Mouse (Mus musculus) liver, adult 2 months (tissue): ENCODE results near the gene Pla2g4b. TPM values are rescaled to one million over a fixed set of nuclear protein-coding genes. Genes with fewer than 3 reads are reported as not detected.
A peak's percentile ranks its signal among the peaks of the same experiment; 100 is the strongest.

Source experiments
- DNase-seq: peaks from one replicate; pipeline ENCODE4 v3.0.0-alpha.2; 2011; ENCODE audit warnings: low read depth, low spot score; ENCODE audit errors: extremely low read depth
- H3K27ac ChIP-seq: fragments of 200-500 bp; replicated peaks from 2 replicates; pipeline ENCODE4 v1.5.1; 2012; ENCODE audit warnings: low read depth, mild to moderate bottlenecking, control low read depth, inconsistent platforms, low read length; ENCODE audit not compliant: insufficient read depth
- H3K27me3 ChIP-seq: fragments of 200-500 bp; 2 replicates; pipeline ENCODE4 v1.6.1; 2012; ENCODE audit warnings: mild to moderate bottlenecking, moderate library complexity, low read length, inconsistent platforms; ENCODE audit not compliant: control insufficient read depth, insufficient read depth
- H3K36me3 ChIP-seq: fragments of 200-500 bp; 2 replicates; pipeline ENCODE4 v1.6.1; 2012; ENCODE audit warnings: low read length, inconsistent platforms; ENCODE audit not compliant: control insufficient read depth, insufficient read depth
- H3K4me1 ChIP-seq: fragments of 200-500 bp; 2 replicates; pipeline ENCODE4 v1.6.1; 2011; ENCODE audit warnings: low read length; ENCODE audit not compliant: control insufficient read depth, insufficient read depth
- H3K4me3 ChIP-seq: fragments of 200-500 bp; 2 replicates; pipeline ENCODE4 v1.5.1; 2011; ENCODE audit warnings: low read depth, mild to moderate bottlenecking, control low read depth, low read length, moderate library complexity; ENCODE audit not compliant: insufficient read depth
- H3K79me2 ChIP-seq: fragments of 200-500 bp; 2 replicates; pipeline ENCODE4 v1.6.1; 2012; ENCODE audit warnings: inconsistent platforms, mild to moderate bottlenecking, low read length, moderate library complexity; ENCODE audit not compliant: control insufficient read depth, insufficient read depth
- H3K9ac ChIP-seq: fragments of 200-500 bp; 2 replicates; pipeline ENCODE4 v1.6.1; 2012; ENCODE audit warnings: low read depth, mild to moderate bottlenecking, control low read depth, inconsistent platforms, low read length
- CTCF ChIP-seq: fragments of 200-500 bp; IDR thresholded peaks from 2 replicates; pipeline ENCODE4 v1.5.1; 2011; ENCODE audit warnings: low read depth, low read length, control low read depth
- POLR2A ChIP-seq: fragments of 200-500 bp; IDR thresholded peaks from 2 replicates; pipeline ENCODE4 v1.6.1; 2011; ENCODE audit warnings: low read length, control low read depth; ENCODE audit not compliant: insufficient read depth; ENCODE audit errors: extremely low read depth
- WGBS: fragments of 180-500 bp; shearing (Covaris S2); methylation state at CpG from one replicate; pipeline ENCODE4 v1.1.7; 2018; 5-methylcytosine and 5-hydroxymethylcytosine counted together
- polyA plus RNA-seq: library from polyadenylated mRNA; depleted of rRNA; stranded (reverse); fragments of >200 nt; gene quantifications from 2 replicates; pipeline ENCODE4 v1.2.3, GENCODE M21; 2012
- total RNA-seq: library from RNA; depleted of rRNA; stranded (reverse); fragments of >200 nt; gene quantifications from 2 replicates; pipeline ENCODE4 v1.2.3, GENCODE M21; 2014

Gene Pla2g4b
- total and polyA plus RNA-seq, 2 experiments, result 0.37 to 2.0 TPM

- no peak overlapping the region for H3K9ac ChIP-seq
- WGBS, result 79% methylated on average over 8 of the region's 8 CpGs
- H3K36me3 ChIP-seq, result no peaks in the 10 kb centered on the region
- no peak overlapping the region for H3K27ac ChIP-seq
- H3K4me3 ChIP-seq, result no peak overlapping the region
- no peaks in the 10 kb centered on the region for H3K27me3 ChIP-seq
- H3K79me2 ChIP-seq, result no peaks in the 10 kb centered on the region
- no peaks in the 10 kb centered on the region for H3K4me1 ChIP-seq
- TF ChIP-seq POLR2A (no peak), CTCF (no peak)
- no peak for DNase-seq
Measured at GRCm38 (mm10) chr2:120069466-120069990, 36.3 kb downstream of the Pla2g4b start.

DNA sequence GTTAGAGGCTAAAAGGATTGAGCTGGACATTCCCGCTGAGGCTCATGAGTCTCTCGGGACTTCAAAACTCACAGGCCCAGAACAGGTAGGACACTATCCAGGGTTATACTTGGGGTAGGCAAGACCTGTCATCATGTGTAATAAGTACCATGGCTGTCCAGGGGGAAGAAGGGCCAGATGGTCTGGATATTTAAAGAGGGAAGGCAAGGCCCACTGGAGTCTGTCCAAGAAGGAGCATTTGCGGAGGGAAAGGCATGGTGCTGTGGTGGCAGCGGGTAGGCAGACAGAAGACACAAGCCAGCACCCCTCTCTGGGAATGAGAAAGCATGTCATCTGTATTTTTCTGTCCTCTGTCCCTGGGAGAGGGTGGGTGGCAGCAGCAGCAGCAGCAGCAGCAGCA lies 40.9 kb downstream of the Pla2g4b start:
- no peaks in the 10 kb centered on the region for H3K4me1 ChIP-seq
- no peaks in the 10 kb centered on the region for H3K36me3 ChIP-seq
- H3K27me3 ChIP-seq, result 0 out of 2 replicates have a peak, but pooled peaks cover 5% of the 10 kb centered on the region
- no peak overlapping the region for H3K4me3 ChIP-seq
- H3K9ac ChIP-seq, result no peak overlapping the region
- TF ChIP-seq POLR2A (no peak), CTCF (no peak)
- H3K79me2 ChIP-seq, result no peaks in the 10 kb centered on the region
- no peak overlapping the region for H3K27ac ChIP-seq
- 93% methylated on average over 4 of the region's 4 CpGs for WGBS
- no peak for DNase-seq

- H3K4me3 ChIP-seq, result peak overlapping the region; percentile 4; the same call in 1 of the 2 replicates
- TF ChIP-seq CTCF (peak; percentile 76), POLR2A (no peak)
- no peaks in the 10 kb centered on the region for H3K79me2 ChIP-seq
- 6% methylated on average over 36 of the region's 36 CpGs for WGBS
- DNase-seq, result peak; percentile 36
- H3K27me3 ChIP-seq, result 0 out of 2 replicates have a peak, but pooled peaks cover 5% of the 10 kb centered on the region
- H3K27ac ChIP-seq, result no peak overlapping the region
- H3K9ac ChIP-seq, result no peak overlapping the region
- no peaks in the 10 kb centered on the region for H3K36me3 ChIP-seq
- H3K4me1 ChIP-seq, result no peaks in the 10 kb centered on the region
Measured at GRCm38 (mm10) chr2:120076076-120076705, 43.0 kb downstream of the Pla2g4b start.

DNA sequence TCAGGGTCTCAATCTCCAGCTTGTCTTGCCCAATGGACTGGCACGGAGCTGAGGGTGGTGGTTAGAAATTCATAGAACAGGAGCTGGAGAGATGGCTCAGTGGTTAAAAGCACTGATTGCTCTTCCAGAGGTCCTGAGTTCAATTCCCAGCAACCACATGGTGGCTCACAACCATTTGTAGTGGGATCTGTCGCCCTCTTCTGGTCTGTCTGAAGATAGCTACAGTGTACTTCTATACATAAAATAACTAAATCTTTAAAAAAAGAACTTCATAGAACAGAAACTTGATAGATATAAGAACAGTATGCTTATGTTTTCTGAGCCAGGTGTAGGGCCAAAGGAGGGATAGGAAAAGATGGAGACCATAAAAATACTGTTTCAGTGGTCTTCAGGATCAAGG lies 49.2 kb downstream of the Pla2g4b start:
- DNase-seq, result no peak
- TF ChIP-seq CTCF (no peak), POLR2A (no peak)

DNA sequence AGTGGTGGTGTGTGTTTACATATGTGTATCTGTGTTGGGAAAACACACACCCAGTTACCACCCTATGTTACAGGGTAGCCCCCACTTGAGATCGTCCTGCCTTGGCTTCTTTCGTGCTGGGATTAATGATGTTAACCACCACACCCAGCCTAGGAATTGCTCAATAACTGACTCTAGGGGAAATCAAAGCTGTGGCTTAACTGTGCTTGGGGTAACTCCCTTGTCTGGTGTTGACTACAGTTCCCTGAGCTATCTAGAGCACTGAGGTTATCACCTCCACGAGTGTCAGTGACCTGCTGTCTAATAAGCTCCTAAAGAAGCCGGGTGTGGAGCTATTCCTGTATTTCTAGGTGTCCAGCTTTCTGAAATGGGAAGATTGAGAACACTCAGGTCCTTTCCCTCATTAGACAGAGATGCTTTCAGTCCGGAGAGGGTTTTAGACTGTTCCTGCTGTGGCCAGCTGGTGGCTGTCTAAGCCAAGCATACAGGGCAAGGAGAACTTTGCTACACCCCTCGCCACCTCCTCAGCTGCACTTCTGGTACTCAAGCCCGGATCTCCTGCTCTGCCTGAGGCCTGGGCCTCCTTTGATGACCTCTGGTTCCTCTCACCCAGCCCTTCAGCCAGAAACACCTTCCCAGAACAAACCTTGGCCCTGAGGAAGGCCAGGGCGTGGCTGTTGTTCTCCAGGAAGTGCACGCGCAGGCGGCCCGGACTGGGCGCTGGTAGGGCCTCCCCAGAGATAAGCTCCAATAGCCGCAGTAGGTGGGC lies 51.6 kb downstream of the Pla2g4b start:
- no peaks in the 10 kb centered on the region for H3K27me3 ChIP-seq
- H3K9ac ChIP-seq, result no peak overlapping the region
- H3K79me2 ChIP-seq, result no peaks in the 10 kb centered on the region
- WGBS, result 62% methylated on average over 14 of the region's 14 CpGs
- H3K36me3 ChIP-seq, result no peaks in the 10 kb centered on the region
- no peak overlapping the region for H3K4me3 ChIP-seq
- no peak overlapping the region for H3K27ac ChIP-seq
- TF ChIP-seq CTCF (peak; percentile 69), POLR2A (no peak)
- H3K4me1 ChIP-seq, result no peaks in the 10 kb centered on the region
- peak; percentile 7 for DNase-seq

More for the DNA sequence above, 49.2 kb downstream of the Pla2g4b start:
- H3K9ac ChIP-seq, result no peak overlapping the region
- no peaks in the 10 kb centered on the region for H3K79me2 ChIP-seq
- WGBS, result 84% methylated on average over 2 of the region's 2 CpGs
- H3K4me3 ChIP-seq, result no peak overlapping the region
- no peak overlapping the region for H3K27ac ChIP-seq
- no peaks in the 10 kb centered on the region for H3K27me3 ChIP-seq
- H3K4me1 ChIP-seq, result no peaks in the 10 kb centered on the region
- H3K36me3 ChIP-seq, result no peaks in the 10 kb centered on the region
